Mouse (Mus musculus): ENCODE measurements at regions not wholly inside any gene's neighbourhood (a gene's known extent, or its start where the extent isn't known, plus 50 kb on each side); places are given as distances from the start of the nearest gene placed in this dataset.

GRCm38 (mm10) chr6:99889055-99889454, 162.9 kb upstream of the Prok2 start:
- DNase-seq: no peak

GRCm38 (mm10) chr6:99887904-99888303, 161.7 kb upstream of the Prok2 start:
- DNase-seq: no peak

GRCm38 (mm10) chr6:99884755-99885154, 158.6 kb upstream of the Prok2 start:
- DNase-seq: no peak

- DNase-seq: no peak
These were observed 157.9 kb upstream of the Prok2 start for GRCm38 (mm10) chr6:99884054-99884453.

- DNase-seq: no peak
These were observed 155.4 kb upstream of the Prok2 start for GRCm38 (mm10) chr6:99881606-99882005.

GRCm38 (mm10) chr6:99874852-99875251, 148.7 kb upstream of the Prok2 start:
- no peak for DNase-seq

GRCm38 (mm10) chr6:99874029-99874428, 147.8 kb upstream of the Prok2 start:
- DNase-seq: no peak

- DNase-seq: no peak
These were observed 139.9 kb upstream of the Prok2 start for GRCm38 (mm10) chr6:99866061-99866460.

- peak; percentile 54 for DNase-seq
These were observed 138.8 kb upstream of the Prok2 start for GRCm38 (mm10) chr6:99864949-99865348.

GRCm38 (mm10) chr6:99863418-99863817, 137.2 kb upstream of the Prok2 start:
- no peak for DNase-seq

- DNase-seq: no peak
These were observed 131.2 kb upstream of the Prok2 start for GRCm38 (mm10) chr6:99857411-99857810.

- DNase-seq: no peak
These were observed 127.5 kb upstream of the Prok2 start for GRCm38 (mm10) chr6:99853716-99854115.

GRCm38 (mm10) chr6:99850706-99851105, 124.5 kb upstream of the Prok2 start:
- no peak for DNase-seq

- DNase-seq: no peak
These were observed 119.3 kb upstream of the Prok2 start for GRCm38 (mm10) chr6:99845508-99845846.

- no peak for DNase-seq
These were observed 118.7 kb upstream of the Prok2 start for GRCm38 (mm10) chr6:99844775-99845507.

GRCm38 (mm10) chr6:99843507-99843906, 117.3 kb upstream of the Prok2 start:
- no peak for DNase-seq

GRCm38 (mm10) chr6:99842723-99843122, 116.5 kb upstream of the Prok2 start:
- DNase-seq: no peak

- DNase-seq: no peak
These were observed 114.6 kb upstream of the Prok2 start for GRCm38 (mm10) chr6:99840823-99841222.

GRCm38 (mm10) chr6:99833323-99833722, 107.1 kb upstream of the Prok2 start:
- DNase-seq: peak; percentile 27

GRCm38 (mm10) chr6:99827625-99828024, 101.4 kb upstream of the Prok2 start:
- DNase-seq: no peak

GRCm38 (mm10) chr6:99824808-99825207, 98.6 kb upstream of the Prok2 start:
- no peak for DNase-seq

GRCm38 (mm10) chr6:99822471-99822870, 96.3 kb upstream of the Prok2 start:
- DNase-seq: no peak

GRCm38 (mm10) chr6:99819255-99819929, 93.2 kb upstream of the Prok2 start:
- DNase-seq: no peak

GRCm38 (mm10) chr6:99818486-99818885, 92.3 kb upstream of the Prok2 start:
- no peak for DNase-seq

GRCm38 (mm10) chr6:99817245-99817644, 91.1 kb upstream of the Prok2 start:
- no peak for DNase-seq
